23 mouse cellular contexts compared by ENCODE assay signal in genomic region chr3:116658928-116659565, GRCm38 (mm10). TPM values are rescaled to one million over a fixed set of nuclear protein-coding genes. Genes with fewer than 3 reads are reported as not detected.
A peak's percentile ranks its signal among the peaks of the same experiment; 100 is the strongest.
DNase-seq lines count a peak whose midpoint lies in the region; ATAC-seq and TF ChIP-seq lines count a peak whose summit lies in the region.
"Had no signal": no experiment of that assay in that cellular context is flagged by ENCODE, and none has a peak within 500 bp of the region (broad histone marks: within the 10 kb centered on the region; RNA-seq: fewer than 3 reads in every experiment).

No protein-coding gene starts in this region.

- H3K9me3 ChIP-seq in intestine, postnatal 0 days (ENCODE audit: control insufficient read depth) = no peaks in the 10 kb centered on the region
- H3K9me3 ChIP-seq in intestine, embryonic 15.5 days = no peaks in the 10 kb centered on the region
- no peaks in the 10 kb centered on the region for H3K9me3 ChIP-seq in megakaryocyte, embryonic 14.5 days
- H3K9me3 ChIP-seq: forebrain, embryonic 10.5 days; heart, embryonic 12.5 days; neural tube, embryonic 13.5 days had no signal

- DNase-seq in adrenal gland, adult (ENCODE audit: inconsistent age in 2 of 2, low spot score in 1 of 2) = no peak
- no peak for DNase-seq in neural tube, embryonic 10.5 days (ENCODE audit: extremely low spot score, low spot score)
- DNase-seq in cerebellum, postnatal 14 days = no peak
- DNase-seq: cerebellum, postnatal 25 days; heart, postnatal 4 days; lung, embryonic 14.5 days; right cerebral cortex, postnatal 25 days; thymus, postnatal 4 days had no signal

- peak overlapping the region; percentile 21 for H3K27ac ChIP-seq in intestine, postnatal 0 days (ENCODE audit: low read depth, low read length)
- H3K27ac ChIP-seq in intestine, embryonic 15.5 days = no peak overlapping the region
- H3K27ac ChIP-seq: forebrain, embryonic 10.5 days; neural tube, embryonic 13.5 days had no signal

- H3K4me3 ChIP-seq in intestine, postnatal 0 days (ENCODE audit: low read depth, low read length) = no peak overlapping the region
- H3K4me3 ChIP-seq in intestine, embryonic 15.5 days (replicated peaks) = no peak overlapping the region
- H3K4me3 ChIP-seq in megakaryocyte, embryonic 14.5 days (replicated peaks) = peak overlapping the region; percentile 71
- H3K4me3 ChIP-seq: forebrain, embryonic 10.5 days; heart, embryonic 12.5 days; neural tube, embryonic 13.5 days had no signal

- H3K27me3 ChIP-seq in intestine, postnatal 0 days (replicated peaks; ENCODE audit: control insufficient read depth, insufficient read depth, low read length) = no peaks in the 10 kb centered on the region
- no peaks in the 10 kb centered on the region for H3K27me3 ChIP-seq in intestine, embryonic 15.5 days (replicated peaks)
- no peaks in the 10 kb centered on the region for H3K27me3 ChIP-seq in megakaryocyte, embryonic 14.5 days (replicated peaks)
- H3K27me3 ChIP-seq: heart, embryonic 12.5 days; neural tube, embryonic 13.5 days had no signal

- no peaks in the 10 kb centered on the region for H3K36me3 ChIP-seq in intestine, postnatal 0 days (ENCODE audit: control insufficient read depth, insufficient read depth)
- H3K36me3 ChIP-seq in intestine, embryonic 15.5 days = no peaks in the 10 kb centered on the region
- peaks cover 5% of the 10 kb centered on the region for H3K36me3 ChIP-seq in megakaryocyte, embryonic 14.5 days (replicated peaks; ENCODE audit: low read length)
- H3K36me3 ChIP-seq: forebrain, embryonic 10.5 days; heart, embryonic 12.5 days; neural tube, embryonic 13.5 days had no signal

- H3K4me2 ChIP-seq in intestine, postnatal 0 days (replicated peaks; ENCODE audit: low read depth) = peak overlapping the region; percentile 32
- H3K4me2 ChIP-seq in intestine, embryonic 15.5 days (replicated peaks) = no peak overlapping the region

- peak; percentile 9; the same call in 1 of the 2 replicates for ATAC-seq in intestine, postnatal 0 days
- ATAC-seq in intestine, embryonic 15.5 days = no peak
- ATAC-seq in megakaryocyte, adult 5-6 weeks (ENCODE audit: poor library complexity, severe bottlenecking) = no peak
- peak; percentile 39 for ATAC-seq in inflammation-experienced regulatory T-cells, adult 6 months
- ATAC-seq: midbrain, embryonic 16.5 days had no signal

- no peak for TF ChIP-seq CTCF in intestine, postnatal 0 days (IDR thresholded peaks at IDR 0.05; ENCODE audit: low read depth)

- H3K4me1 ChIP-seq in intestine, postnatal 0 days (replicated peaks; ENCODE audit: control insufficient read depth, insufficient read depth, low read length) = peaks cover 6% of the 10 kb centered on the region; the same call in 1 of the 2 replicates
- H3K4me1 ChIP-seq in intestine, embryonic 15.5 days (replicated peaks) = peaks cover 20% of the 10 kb centered on the region
- H3K4me1 ChIP-seq in megakaryocyte, embryonic 14.5 days = peaks cover 73% of the 10 kb centered on the region

- no peak overlapping the region for H3K9ac ChIP-seq in intestine, postnatal 0 days (ENCODE audit: low read depth, low read length)
- no peak overlapping the region for H3K9ac ChIP-seq in intestine, embryonic 15.5 days
- H3K9ac ChIP-seq: heart, embryonic 12.5 days; lung, embryonic 14.5 days; neural tube, embryonic 13.5 days had no signal

- 61% methylated on average over 15 of the region's 15 CpGs for WGBS in intestine, postnatal 0 days
- WGBS in intestine, embryonic 15.5 days = 81% methylated on average over 15 of the region's 15 CpGs

RNA-seq across cellular contexts. Expression of gene Mfsd14a, which starts 3.4 kb away (rescaled TPM):
- polyA plus RNA-seq in intestine, postnatal 0 days (2015; fragmentation: Nextera tagmentation; extraction: Ambion mirVana) = 39.4 and 40.0 TPM in 2 replicates
- 82.6 and 87.3 TPM in 2 replicates for polyA plus RNA-seq in intestine, embryonic 15.5 days (2015; fragmentation: Nextera tagmentation; extraction: Ambion mirVana)
- polyA plus RNA-seq in megakaryocyte, embryonic 14.5 days (2012; ENCODE audit: insufficient read depth, low replicate concordance) = 7.1 TPM in 1 of 2 replicates, not detected in the other
- 82.7 and 88.5 TPM in 2 replicates for total RNA-seq in megakaryocyte, adult 5-6 weeks (2015)
- 91.5 and 95.8 TPM in 2 replicates for total RNA-seq in megakaryocyte, adult 5-6 weeks (2017)
- 10 to 100 TPM; 89.9 to 95.2 (median 94.7) TPM for polyA plus RNA-seq in inflammation-experienced regulatory T-cells, adult 6 months (2017; shearing (Covaris generic))

RNA-seq across cellular contexts. Expression of gene Gm43191, which starts 22.0 kb away (rescaled TPM):
- polyA plus RNA-seq in intestine, postnatal 0 days (2015; fragmentation: Nextera tagmentation; extraction: Ambion mirVana) = not detected in 2 replicates
- not detected in 2 replicates for polyA plus RNA-seq in intestine, embryonic 15.5 days (2015; fragmentation: Nextera tagmentation; extraction: Ambion mirVana)
- polyA plus RNA-seq in megakaryocyte, embryonic 14.5 days (2012; ENCODE audit: insufficient read depth, low replicate concordance) = not detected in 2 replicates
- total RNA-seq in megakaryocyte, adult 5-6 weeks (2015) = not detected in 2 replicates
- not detected in 2 replicates for total RNA-seq in megakaryocyte, adult 5-6 weeks (2017)
- polyA plus RNA-seq in inflammation-experienced regulatory T-cells, adult 6 months (2017; shearing (Covaris generic)) = not detected
- total RNA-seq: gastrocnemius, postnatal 4 days; left cerebral cortex, postnatal 36 days had no signal
- polyA plus RNA-seq: C2C12; embryonic facial prominence, embryonic 11.5 days; heart, embryonic 12.5 days; intestine, embryonic 14.5 days; lung, embryonic 14.5 days; midbrain, embryonic 16.5 days; neural tube, embryonic 13.5 days; testis, adult 2 months had no signal

RNA-seq across cellular contexts. Expression of gene Trmt13, which starts 44.7 kb away (rescaled TPM):
- 8.2 and 11.0 TPM in 2 replicates for polyA plus RNA-seq in intestine, postnatal 0 days (2015; fragmentation: Nextera tagmentation; extraction: Ambion mirVana)
- polyA plus RNA-seq in intestine, embryonic 15.5 days (2015; fragmentation: Nextera tagmentation; extraction: Ambion mirVana) = 21.9 and 22.9 TPM in 2 replicates
- polyA plus RNA-seq in megakaryocyte, embryonic 14.5 days (2012; ENCODE audit: insufficient read depth, low replicate concordance) = 0.64 and 6.4 TPM in 2 replicates
- 17.7 and 19.4 TPM in 2 replicates for total RNA-seq in megakaryocyte, adult 5-6 weeks (2015)
- total RNA-seq in megakaryocyte, adult 5-6 weeks (2017) = 22.1 and 27.0 TPM in 2 replicates
- 10 to 100 TPM; 26.7 to 41.0 (median 33.8) TPM for polyA plus RNA-seq in inflammation-experienced regulatory T-cells, adult 6 months (2017; shearing (Covaris generic))

RNA-seq across cellular contexts. Expression of gene Slc35a3, which starts 53.6 kb away (rescaled TPM):
- 19.1 and 20.0 TPM in 2 replicates for polyA plus RNA-seq in intestine, postnatal 0 days (2015; fragmentation: Nextera tagmentation; extraction: Ambion mirVana)
- polyA plus RNA-seq in intestine, embryonic 15.5 days (2015; fragmentation: Nextera tagmentation; extraction: Ambion mirVana) = 18.5 and 19.4 TPM in 2 replicates
- 4.1 and 4.5 TPM in 2 replicates for polyA plus RNA-seq in megakaryocyte, embryonic 14.5 days (2012; ENCODE audit: insufficient read depth, low replicate concordance)
- total RNA-seq in megakaryocyte, adult 5-6 weeks (2015) = 39.9 and 45.5 TPM in 2 replicates
- 55.4 and 56.0 TPM in 2 replicates for total RNA-seq in megakaryocyte, adult 5-6 weeks (2017)
- polyA plus RNA-seq in inflammation-experienced regulatory T-cells, adult 6 months (2017; shearing (Covaris generic)) = 1 to 10 TPM; 6.4 to 8.8 (median 7.6) TPM

Comparison
In these comparisons a context has a peak if more than half of its experiments do, and no peak if none do; other contexts are left out.
1. ATAC-seq: peak in intestine, postnatal 0 days (single experiment) and inflammation-experienced regulatory T-cells, adult 6 months (single experiment); none in intestine, embryonic 15.5 days (single experiment) and megakaryocyte, adult 5-6 weeks (single experiment).